Mouse (Mus musculus) cerebellum, adult 2 months (tissue): ENCODE data around the gene Fchsd2.

Experiments
- CTCF ChIP-seq: fragments of 200-500 bp; IDR thresholded peaks from 2 replicates; pipeline ENCODE4 v1.5.1; 2011; ENCODE audit warnings: low read depth, mild to moderate bottlenecking, control low read depth, low read length, moderate library complexity, borderline replicate concordance; ENCODE audit not compliant: insufficient read depth
- POLR2A ChIP-seq: fragments of 200-500 bp; IDR thresholded peaks from 2 replicates; pipeline ENCODE4 v1.6.1; 2011; ENCODE audit warnings: low read length, control low read depth, borderline replicate concordance; ENCODE audit not compliant: insufficient read depth

- TF ChIP-seq CTCF (no peak), POLR2A (no peak)
Measured at GRCm38 (mm10) chr7:101170482-101170881, 77.8 kb downstream of the Fchsd2 start.
